Mouse (Mus musculus): ENCODE measurements around the gene Cnnm2. TPM values are rescaled to one million over a fixed set of nuclear protein-coding genes. Genes with fewer than 3 reads are reported as not detected.

Cnnm2 gene
- polyA plus RNA-seq, 1 experiment from 2014 or later = 2.0 TPM

GRCm38 (mm10) chr19:46869049-46869448 is 107.7 kb downstream of the Cnnm2 start:
- ATAC-seq (ENCODE audit: low FRiP score, low TSS enrichment) (no peak), DNase-seq (ENCODE audit: low spot score) (no peak)
- 58% methylated on average over 11 of the region's 11 CpGs for WGBS

GRCm38 (mm10) chr19:46869526-46869925 is 108.1 kb downstream of the Cnnm2 start:
- TF ChIP-seq CTCF (IDR thresholded peaks at IDR 0.05; ENCODE audit: low read depth) (peak; percentile 93), EP300 (optimal IDR thresholded peaks at IDR 0.05) (no peak)
- H3K27me3 ChIP-seq (ENCODE audit: control insufficient read depth, insufficient read depth, low read length) = no peaks in the 10 kb centered on the region
- H3K4me1 ChIP-seq (replicated peaks; ENCODE audit: control insufficient read depth, insufficient read depth) = no peaks in the 10 kb centered on the region
- H3K4me2 ChIP-seq (replicated peaks; ENCODE audit: low read depth) = no peak overlapping the region; the same call in 1 of the 2 replicates
- no peak overlapping the region for H3K4me3 ChIP-seq (ENCODE audit: low read depth, low read length)
- ATAC-seq (ENCODE audit: low FRiP score, low TSS enrichment) (peak; percentile 77), DNase-seq (ENCODE audit: low spot score) (peak; percentile 84)
- H3K27ac ChIP-seq (replicated peaks) = no peak overlapping the region
- H3K36me3 ChIP-seq (ENCODE audit: control insufficient read depth, insufficient read depth, low read length) = no peaks in the 10 kb centered on the region
- no peaks in the 10 kb centered on the region for H3K9me3 ChIP-seq (ENCODE audit: control insufficient read depth, low read length)
- 10% methylated on average over 6 of the region's 6 CpGs for WGBS
- H3K9ac ChIP-seq (ENCODE audit: low read length) = no peak overlapping the region

More at GRCm38 (mm10) chr19:46869049-46869448, 107.7 kb downstream of the Cnnm2 start:
- no peaks in the 10 kb centered on the region for H3K36me3 ChIP-seq (ENCODE audit: control insufficient read depth, insufficient read depth, low read length)
- TF ChIP-seq CTCF (IDR thresholded peaks at IDR 0.05; ENCODE audit: low read depth) (no peak), EP300 (optimal IDR thresholded peaks at IDR 0.05) (no peak)
- H3K4me1 ChIP-seq (replicated peaks; ENCODE audit: control insufficient read depth, insufficient read depth) = no peaks in the 10 kb centered on the region
- H3K4me2 ChIP-seq (replicated peaks; ENCODE audit: low read depth) = no peak overlapping the region; the same call in 1 of the 2 replicates
- H3K27ac ChIP-seq (replicated peaks) = no peak overlapping the region
- no peaks in the 10 kb centered on the region for H3K27me3 ChIP-seq (ENCODE audit: control insufficient read depth, insufficient read depth, low read length)
- H3K9me3 ChIP-seq (ENCODE audit: control insufficient read depth, low read length) = no peaks in the 10 kb centered on the region
- no peak overlapping the region for H3K4me3 ChIP-seq (ENCODE audit: low read depth, low read length)
- no peak overlapping the region for H3K9ac ChIP-seq (ENCODE audit: low read length)

- no peak for ATAC-seq (ENCODE audit: low FRiP score, low TSS enrichment)
These were observed 109.7 kb downstream of the Cnnm2 start for GRCm38 (mm10) chr19:46871096-46871495.

GRCm38 (mm10) chr19:46871651-46872050 is 110.3 kb downstream of the Cnnm2 start:
- H3K36me3 ChIP-seq (ENCODE audit: control insufficient read depth, insufficient read depth, low read length) = no peaks in the 10 kb centered on the region
- no peak overlapping the region for H3K4me2 ChIP-seq (replicated peaks; ENCODE audit: low read depth)
- H3K27ac ChIP-seq (replicated peaks) = no peak overlapping the region
- no peaks in the 10 kb centered on the region for H3K4me1 ChIP-seq (replicated peaks; ENCODE audit: control insufficient read depth, insufficient read depth)
- TF ChIP-seq CTCF (IDR thresholded peaks at IDR 0.05; ENCODE audit: low read depth) = no peak
- no peak for TF ChIP-seq EP300 (optimal IDR thresholded peaks at IDR 0.05)
- no peaks in the 10 kb centered on the region for H3K9me3 ChIP-seq (ENCODE audit: control insufficient read depth, low read length)
- no peak overlapping the region for H3K4me3 ChIP-seq (ENCODE audit: low read depth, low read length)
- no peak for DNase-seq (ENCODE audit: low spot score)
- no peaks in the 10 kb centered on the region for H3K27me3 ChIP-seq (ENCODE audit: control insufficient read depth, insufficient read depth, low read length)
- 70% methylated on average over 7 of the region's 7 CpGs for WGBS
- ATAC-seq (ENCODE audit: low FRiP score, low TSS enrichment) = no peak
- no peak overlapping the region for H3K9ac ChIP-seq (ENCODE audit: low read length)

More at GRCm38 (mm10) chr19:46871096-46871495, 109.7 kb downstream of the Cnnm2 start:
- Histone ChIP-seq H3K4me3 (ENCODE audit: low read depth, low read length) (no peak overlapping the region), H3K9me3 (ENCODE audit: control insufficient read depth, low read length) (no peaks in the 10 kb centered on the region), H3K36me3 (ENCODE audit: control insufficient read depth, insufficient read depth, low read length) (no peaks in the 10 kb centered on the region), H3K4me1 (replicated peaks; ENCODE audit: control insufficient read depth, insufficient read depth) (no peaks in the 10 kb centered on the region), H3K27ac (replicated peaks) (no peak overlapping the region), H3K27me3 (ENCODE audit: control insufficient read depth, insufficient read depth, low read length) (no peaks in the 10 kb centered on the region), H3K4me2 (replicated peaks; ENCODE audit: low read depth) (no peak overlapping the region), H3K9ac (ENCODE audit: low read length) (no peak overlapping the region)
- 97% methylated on average over 4 of the region's 4 CpGs for WGBS
- TF ChIP-seq EP300 (optimal IDR thresholded peaks at IDR 0.05) (no peak), CTCF (IDR thresholded peaks at IDR 0.05; ENCODE audit: low read depth) (no peak)
- DNase-seq (ENCODE audit: low spot score) = no peak

GRCm38 (mm10) chr19:46873924-46874323 is 112.5 kb downstream of the Cnnm2 start:
- DNase-seq (ENCODE audit: low spot score) (no peak), ATAC-seq (ENCODE audit: low FRiP score, low TSS enrichment) (no peak)
- no peaks in the 10 kb centered on the region for H3K36me3 ChIP-seq (ENCODE audit: control insufficient read depth, insufficient read depth, low read length)
- 84% methylated on average over 3 of the region's 3 CpGs for WGBS
- H3K27ac ChIP-seq (replicated peaks) = no peak overlapping the region
- H3K27me3 ChIP-seq (ENCODE audit: control insufficient read depth, insufficient read depth, low read length) = no peaks in the 10 kb centered on the region
- H3K4me2 ChIP-seq (replicated peaks; ENCODE audit: low read depth) = no peak overlapping the region
- no peak for TF ChIP-seq EP300 (optimal IDR thresholded peaks at IDR 0.05)
- TF ChIP-seq CTCF (IDR thresholded peaks at IDR 0.05; ENCODE audit: low read depth) = no peak
- H3K4me1 ChIP-seq (replicated peaks; ENCODE audit: control insufficient read depth, insufficient read depth) = no peaks in the 10 kb centered on the region
- H3K9ac ChIP-seq (ENCODE audit: low read length) = no peak overlapping the region
- no peaks in the 10 kb centered on the region for H3K9me3 ChIP-seq (ENCODE audit: control insufficient read depth, low read length)
- H3K4me3 ChIP-seq (ENCODE audit: low read depth, low read length) = no peak overlapping the region

GRCm38 (mm10) chr19:46875790-46876189 is 114.4 kb downstream of the Cnnm2 start:
- no peaks in the 10 kb centered on the region for H3K27me3 ChIP-seq (ENCODE audit: control insufficient read depth, insufficient read depth, low read length)
- ATAC-seq (ENCODE audit: low FRiP score, low TSS enrichment) = peak; percentile 69
- TF ChIP-seq EP300 (optimal IDR thresholded peaks at IDR 0.05) (no peak), CTCF (IDR thresholded peaks at IDR 0.05; ENCODE audit: low read depth) (peak; percentile 94)
- peak; percentile 89 for DNase-seq (ENCODE audit: low spot score)
- no peak overlapping the region for H3K9ac ChIP-seq (ENCODE audit: low read length)
- H3K27ac ChIP-seq (replicated peaks) = no peak overlapping the region
- H3K4me1 ChIP-seq (replicated peaks; ENCODE audit: control insufficient read depth, insufficient read depth) = no peaks in the 10 kb centered on the region
- no peaks in the 10 kb centered on the region for H3K36me3 ChIP-seq (ENCODE audit: control insufficient read depth, insufficient read depth, low read length)
- no peak overlapping the region for H3K4me2 ChIP-seq (replicated peaks; ENCODE audit: low read depth)
- H3K4me3 ChIP-seq (ENCODE audit: low read depth, low read length) = no peak overlapping the region
- WGBS = 31% methylated on average over 12 of the region's 12 CpGs
- no peaks in the 10 kb centered on the region for H3K9me3 ChIP-seq (ENCODE audit: control insufficient read depth, low read length)

Measured in stomach, postnatal 0 days (tissue).